Mouse (Mus musculus): ENCODE data around the gene Ubl5.
"Not testable (repeated sequence)": the region's sequence is repeated elsewhere in the genome, so short reads cannot be mapped to it uniquely, and the experiment has no call there.

The Ubl5 gene

DNA sequence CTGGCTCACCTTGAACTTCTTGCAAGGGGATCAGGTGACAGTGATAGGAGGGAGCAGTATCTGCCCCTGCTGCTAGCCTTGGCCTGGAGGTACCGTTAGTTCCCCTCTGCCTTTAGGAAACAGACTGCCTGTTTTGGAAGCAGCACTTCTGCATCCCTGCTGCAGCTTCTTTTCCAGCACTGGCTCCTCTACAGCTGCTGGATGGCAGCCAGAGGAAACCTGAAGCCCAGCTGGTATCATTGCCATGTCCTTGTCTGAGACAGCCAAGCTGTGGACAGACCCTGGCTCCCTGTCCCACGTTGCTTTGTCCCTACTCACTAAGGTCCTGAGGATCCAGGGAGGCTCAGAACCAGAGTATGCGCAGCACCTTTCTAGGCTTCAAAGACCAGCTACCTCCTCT is 14.9 kb downstream of the Ubl5 start:
- DNase-seq (ENCODE audit: low spot score): no peak

DNA sequence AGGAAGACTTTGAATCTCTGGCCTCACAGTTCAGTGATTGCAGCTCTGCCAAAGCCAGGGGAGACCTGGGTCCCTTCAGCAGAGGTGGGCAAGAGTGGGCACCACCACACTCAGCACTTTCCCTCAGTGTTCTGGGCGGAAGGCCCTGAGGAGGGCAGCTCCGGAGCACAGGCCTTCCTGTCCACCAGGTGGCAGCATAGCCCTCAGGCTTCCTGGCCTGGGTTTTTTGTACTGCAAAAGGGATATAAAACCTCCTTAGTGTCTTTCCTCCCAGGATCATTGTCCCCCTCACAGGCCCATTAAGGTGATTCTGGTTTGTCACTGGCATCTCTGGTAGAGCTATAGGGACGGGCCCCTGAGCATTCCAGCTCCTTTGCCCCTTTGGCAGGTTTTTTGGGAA is 19.6 kb downstream of the Ubl5 start:
- peak; percentile 64 for DNase-seq (ENCODE audit: low spot score)

DNA sequence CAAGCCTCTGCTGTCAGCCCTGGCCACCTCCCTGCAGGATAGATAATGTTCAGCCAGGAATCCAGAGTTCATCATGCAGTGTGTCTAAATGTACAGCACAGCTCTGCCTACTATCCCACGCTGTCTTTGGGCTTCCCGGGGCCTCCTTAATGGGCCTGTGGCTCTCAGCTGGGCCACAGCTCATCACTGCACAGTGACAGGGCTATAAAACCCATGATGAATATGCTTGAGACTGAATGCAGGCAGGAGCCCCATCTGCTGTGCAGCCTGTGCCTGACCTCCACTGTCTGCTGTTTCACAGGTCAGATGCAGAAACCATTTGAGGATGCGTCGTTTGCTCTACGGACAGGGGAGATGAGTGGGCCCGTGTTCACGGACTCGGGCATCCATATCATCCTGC is 20.2 kb downstream of the Ubl5 start:
- no peak for DNase-seq (ENCODE audit: low spot score)

DNA sequence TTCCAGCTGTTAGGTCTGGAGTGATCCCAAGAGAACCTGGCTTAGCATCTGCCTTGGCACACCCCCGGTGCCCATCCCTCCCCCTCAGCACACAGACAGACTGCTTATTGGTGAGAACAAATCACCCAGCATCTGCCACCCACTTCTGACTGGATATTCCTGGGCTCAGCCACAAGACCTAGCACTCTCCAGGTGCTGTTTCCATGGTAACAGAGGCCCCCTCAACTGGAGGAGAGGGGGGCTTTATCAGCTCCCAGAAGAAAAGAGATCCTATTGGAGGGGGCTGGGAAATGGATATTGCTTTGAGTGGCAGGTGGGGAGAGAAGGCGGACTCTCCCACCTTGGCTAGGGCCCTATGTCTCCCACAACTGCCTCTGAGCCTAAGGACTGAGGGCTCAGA is 21.3 kb downstream of the Ubl5 start:
- DNase-seq (ENCODE audit: low spot score): no peak

DNA sequence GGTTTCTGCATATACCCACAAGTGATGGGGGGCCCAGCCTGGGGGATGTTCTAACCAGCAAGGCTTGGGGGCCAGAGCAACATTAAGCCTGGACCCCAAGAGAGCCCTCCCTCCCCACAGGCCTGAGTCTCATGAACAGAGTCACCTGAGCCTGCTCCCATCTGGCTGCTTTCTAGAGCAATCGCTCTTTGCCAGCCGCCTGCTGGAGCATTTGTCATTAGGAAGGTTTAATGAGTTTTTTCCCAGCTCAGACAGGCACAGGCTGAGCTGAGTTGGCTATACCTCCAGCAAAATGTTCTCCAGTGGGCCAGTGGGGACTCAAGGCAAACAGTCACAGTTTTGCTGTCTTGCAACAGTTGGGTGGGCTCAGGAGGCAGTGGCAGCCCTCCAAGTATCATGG is 21.7 kb downstream of the Ubl5 start:
- DNase-seq (ENCODE audit: low spot score): no peak

DNA sequence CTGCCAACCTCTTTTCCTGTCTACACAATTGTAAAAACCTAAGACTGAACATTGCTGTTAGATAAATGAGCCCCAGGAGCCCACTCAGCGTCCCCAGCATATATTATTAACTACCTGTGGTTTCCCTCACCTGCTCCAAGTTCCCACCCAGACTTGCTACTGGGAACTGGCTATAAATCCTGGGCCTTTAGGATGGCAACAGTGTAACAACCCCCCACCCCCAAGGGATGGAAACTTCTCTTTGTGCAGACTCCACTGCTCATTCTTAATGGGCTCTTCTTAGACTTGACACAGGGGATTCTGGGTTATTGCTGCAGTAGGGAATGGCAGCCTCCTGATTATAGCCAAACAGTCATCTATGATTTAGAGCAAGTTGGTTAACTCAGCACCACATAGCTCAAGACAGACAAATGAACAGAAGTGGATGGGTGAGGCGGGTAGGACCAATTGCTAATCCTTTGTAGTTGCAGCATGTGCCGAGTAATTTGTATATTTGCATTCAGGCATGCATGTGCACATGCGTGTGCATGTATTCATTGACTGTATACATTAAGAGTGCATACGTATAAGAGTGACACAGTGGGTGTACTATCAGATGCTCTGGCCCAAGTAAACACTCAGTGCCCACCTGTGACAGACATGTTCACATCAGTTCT is 22.4 kb downstream of the Ubl5 start:
- no peak for DNase-seq (ENCODE audit: low spot score)

DNA sequence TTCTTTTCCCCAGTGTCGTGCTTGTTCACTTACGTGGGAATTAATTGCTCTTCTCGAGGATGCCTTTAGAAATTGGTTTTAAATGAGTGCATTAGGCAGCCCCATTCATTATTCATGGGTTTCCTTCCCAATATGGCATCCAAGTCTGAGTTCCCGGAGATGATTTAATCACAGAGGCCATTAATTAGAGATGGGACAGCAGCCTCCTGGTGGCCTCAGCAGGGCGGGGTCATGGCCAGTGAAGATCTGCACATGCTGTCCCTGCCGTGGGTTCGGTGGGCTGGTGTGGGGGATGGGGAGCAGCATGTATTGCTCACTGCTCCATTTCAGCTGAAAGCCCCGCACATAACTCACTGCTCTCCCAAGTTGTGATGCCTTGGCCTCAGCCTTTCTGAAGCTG is 23.2 kb downstream of the Ubl5 start:
- no peak for DNase-seq (ENCODE audit: low spot score)

DNA sequence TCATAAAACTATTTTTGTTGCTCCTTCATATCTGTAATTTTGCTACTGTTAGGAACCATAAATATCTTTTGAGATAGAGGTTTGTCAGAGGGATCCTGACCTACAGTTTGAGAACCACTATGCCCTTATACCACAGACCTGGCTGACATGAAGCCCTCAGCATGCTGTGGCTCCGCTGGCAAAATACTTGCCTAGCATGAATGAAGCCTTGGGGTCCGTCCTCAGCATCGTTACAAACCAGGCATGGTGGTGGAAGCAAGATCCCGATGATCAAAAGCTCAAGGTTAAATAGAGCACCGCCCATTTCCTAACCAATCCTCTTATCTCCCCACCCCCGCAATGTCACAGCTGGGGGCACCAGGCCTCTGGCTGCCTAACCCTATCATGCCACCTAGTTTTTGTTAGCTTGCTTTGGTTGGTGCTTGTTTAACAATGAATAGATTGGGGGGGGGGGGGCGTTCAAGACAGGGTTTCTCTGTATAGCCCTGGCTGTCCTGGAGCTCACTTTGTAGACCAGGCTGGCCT is 23.9 kb downstream of the Ubl5 start:
- no peak for DNase-seq (ENCODE audit: low spot score)

DNA sequence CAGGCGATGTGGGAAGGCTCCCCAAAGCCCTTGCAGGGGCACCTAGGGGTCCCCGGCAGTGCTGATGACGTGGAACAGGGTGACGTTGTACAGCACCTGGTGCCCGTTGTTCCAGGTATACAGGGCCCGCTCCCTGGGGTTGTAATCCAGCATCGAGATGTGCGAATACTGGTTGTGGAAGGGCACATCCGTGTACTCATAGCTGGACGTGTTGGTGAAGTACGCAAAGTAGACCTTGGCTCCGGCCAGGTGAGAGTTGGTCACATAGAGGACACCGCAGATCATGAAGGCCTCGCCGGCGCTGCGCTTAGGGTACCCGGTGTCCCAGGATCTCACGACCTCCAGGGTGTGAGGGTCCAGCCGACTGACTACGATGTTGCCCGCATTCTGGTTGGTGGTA is 25.4 kb downstream of the Ubl5 start:
- no peak for DNase-seq (ENCODE audit: low spot score)

DNA sequence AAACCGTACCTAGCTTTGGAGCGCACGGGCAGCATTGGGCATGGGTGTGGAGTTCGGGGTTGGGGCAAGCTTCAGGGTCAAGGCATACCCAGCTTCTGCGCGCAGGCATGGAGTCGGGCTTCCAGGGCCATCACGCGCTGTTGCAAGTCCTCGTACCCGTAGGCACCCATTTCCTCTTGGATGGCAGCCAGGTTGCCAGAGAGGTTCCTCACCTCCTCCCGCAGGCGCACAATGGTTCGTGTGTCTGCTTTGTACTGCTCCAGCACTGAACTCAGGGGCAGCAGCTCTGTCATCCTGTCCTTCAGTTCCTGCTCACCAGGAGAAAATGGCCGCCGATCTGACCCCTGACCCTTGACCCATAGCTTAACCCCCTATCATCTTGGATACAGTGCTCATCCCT is 29.4 kb downstream of the Ubl5 start:
- DNase-seq (ENCODE audit: low spot score): no peak

DNA sequence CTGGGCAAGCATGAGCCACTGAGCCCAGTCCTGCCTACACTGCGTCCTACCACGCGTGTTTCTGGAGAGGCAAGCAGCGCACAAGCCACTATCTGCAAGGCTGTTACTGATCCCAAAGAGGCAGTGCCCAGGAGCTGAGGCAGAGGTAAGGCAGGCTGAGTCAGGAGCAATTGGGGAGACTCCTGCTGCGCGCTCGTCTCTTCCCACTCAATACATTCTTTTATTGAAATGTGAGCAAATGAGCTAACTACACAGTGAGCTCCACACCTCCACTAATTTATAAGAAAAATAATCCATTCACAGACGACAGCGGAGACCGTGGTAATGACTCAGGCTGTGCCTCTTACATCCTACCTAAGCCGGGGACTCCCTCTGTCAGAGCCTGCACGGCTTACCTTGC is 35.2 kb downstream of the Ubl5 start:
- DNase-seq (ENCODE audit: low spot score): no peak

DNA sequence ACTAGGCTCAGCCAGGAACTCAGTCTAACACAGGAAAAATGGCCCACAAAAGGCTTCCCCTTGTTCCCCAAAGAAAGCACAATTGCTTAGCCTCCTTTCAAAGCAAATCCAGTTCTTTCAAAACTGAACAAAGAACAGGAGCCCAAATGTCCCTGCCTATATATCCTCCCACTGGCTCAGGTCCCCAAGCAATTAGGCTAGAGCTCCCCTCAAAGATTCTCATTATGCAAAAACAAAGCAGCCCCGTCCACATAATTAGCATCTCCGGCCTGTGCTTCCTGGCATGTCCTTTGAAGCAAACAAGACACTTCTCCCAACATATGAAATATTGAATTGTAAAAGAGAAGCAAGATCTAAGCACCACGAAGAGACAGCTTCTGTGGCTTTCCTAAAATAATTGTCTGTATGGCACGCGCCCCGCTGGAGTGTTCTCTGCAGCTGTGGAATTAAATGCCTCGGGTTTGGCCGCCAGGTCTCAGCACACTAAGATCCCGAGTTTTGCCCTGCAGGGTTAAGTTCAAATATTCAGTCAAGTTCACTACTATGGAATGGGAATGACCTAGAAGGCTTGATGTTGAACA is 37.8 kb downstream of the Ubl5 start:
- no peak for DNase-seq (ENCODE audit: low spot score)

DNA sequence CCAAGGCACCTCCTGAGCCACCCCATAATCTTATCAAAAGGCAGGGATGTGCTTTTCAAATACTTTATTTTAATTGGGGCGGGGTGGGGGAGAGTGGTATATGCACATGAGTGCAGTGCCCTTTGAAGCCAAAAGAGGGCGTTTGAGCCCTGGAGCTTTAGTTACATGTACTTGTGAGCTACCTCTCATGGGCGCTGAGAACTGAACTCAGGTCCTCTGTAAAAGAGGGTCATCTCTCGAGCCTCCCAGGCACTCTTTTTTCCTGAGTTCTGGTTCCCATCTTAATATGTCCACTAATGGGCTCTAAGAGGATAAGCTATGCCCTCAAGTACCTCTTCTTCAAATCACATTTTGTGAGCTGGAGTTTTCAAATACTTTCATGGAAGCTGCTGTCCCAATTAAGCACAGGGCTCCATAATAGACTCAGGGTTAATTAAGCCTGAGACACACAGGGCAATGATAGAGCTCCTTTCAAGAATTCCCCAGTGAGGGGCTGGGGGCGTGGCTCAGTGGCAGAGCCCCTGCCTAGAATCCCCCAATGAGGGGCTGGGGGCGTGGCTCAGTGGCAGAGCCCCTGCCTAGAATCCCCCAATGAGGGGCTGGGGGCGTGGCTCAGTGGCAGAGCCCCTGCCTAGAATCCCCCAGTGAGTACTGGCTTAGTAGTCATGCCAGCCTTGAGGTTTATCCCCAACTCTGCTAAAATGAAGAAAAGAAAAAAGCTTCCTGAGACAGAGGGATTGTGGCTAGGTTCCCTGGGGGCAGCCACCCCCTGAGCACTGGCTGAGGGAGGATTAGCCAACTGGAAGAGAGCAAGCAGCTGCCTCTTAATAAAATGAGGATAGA is 39.1 kb downstream of the Ubl5 start:
- no peak for DNase-seq (ENCODE audit: low spot score)

DNA sequence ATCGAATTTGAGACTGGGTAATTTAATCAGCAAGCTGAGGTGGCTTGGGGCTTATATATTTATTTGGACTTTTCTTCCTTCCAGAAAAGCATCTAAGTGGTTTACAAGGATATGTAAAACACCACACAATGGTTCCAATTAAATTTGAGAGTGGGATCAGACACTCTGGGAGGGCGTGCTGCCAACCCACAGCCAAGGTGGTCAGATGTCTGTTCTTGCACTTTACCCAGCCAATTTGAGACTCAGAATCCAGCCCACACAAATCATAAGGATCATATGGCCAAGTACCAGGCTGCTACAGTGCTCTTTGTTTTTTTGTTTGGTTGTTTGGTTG is 39.7 kb downstream of the Ubl5 start:
- DNase-seq (ENCODE audit: low spot score): no peak

DNA sequence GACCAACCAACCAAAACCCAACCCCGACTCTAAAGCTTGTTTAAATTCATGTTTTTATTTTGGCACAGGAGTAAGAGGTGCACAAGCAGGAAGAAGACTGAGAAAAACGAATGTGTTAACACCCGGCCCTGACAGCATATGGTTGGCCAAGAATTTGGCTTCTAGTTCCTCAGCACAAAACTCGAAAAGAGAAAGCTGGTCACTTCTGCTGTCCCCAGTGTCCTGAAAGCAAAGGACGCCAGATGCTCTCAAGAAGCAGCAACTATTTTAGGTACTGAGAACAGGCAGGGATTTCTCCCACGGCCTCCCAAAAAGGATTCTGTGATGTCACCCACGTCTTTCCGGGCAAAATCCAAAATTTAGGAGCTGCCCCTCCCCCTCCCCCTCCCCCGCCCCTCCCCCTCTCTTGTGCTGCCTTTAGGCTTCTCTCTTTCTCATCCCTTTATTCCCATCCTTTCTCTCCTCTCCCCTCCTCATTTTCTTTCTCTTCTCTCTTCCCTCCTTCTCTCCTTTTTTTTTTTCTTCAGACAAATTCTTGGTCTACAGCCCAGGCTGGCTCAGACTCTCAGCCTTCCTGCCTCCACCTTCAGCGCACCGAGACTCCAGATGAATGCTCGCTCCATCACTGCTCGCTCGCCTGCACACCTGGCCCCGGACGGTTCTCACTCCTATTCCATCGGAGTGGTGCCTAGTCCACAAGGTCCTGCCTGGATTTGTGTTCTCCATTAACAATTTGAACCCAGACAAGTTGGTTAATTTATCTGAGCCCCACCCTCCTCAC is 42.6 kb downstream of the Ubl5 start:
- no peak for DNase-seq (ENCODE audit: low spot score)

DNA sequence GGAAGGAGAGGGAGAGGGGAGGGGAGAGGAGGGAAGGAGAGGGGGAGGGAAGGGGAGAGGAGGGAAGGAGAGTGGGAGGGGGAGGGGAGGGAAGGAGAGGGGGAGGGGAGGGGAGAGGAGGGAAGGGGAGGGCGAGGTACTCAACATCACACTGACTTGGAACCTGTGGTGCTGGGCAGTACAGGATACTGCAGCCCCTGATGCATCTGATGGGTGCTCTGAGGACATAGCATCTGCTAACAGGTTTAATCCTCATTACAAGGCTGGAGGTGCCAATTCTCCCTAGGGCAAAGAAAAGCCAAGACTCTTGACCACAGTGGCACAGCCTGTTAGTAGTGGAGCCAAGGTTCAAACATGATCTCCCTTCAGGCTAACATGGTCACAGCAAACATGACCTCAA is 46.7 kb downstream of the Ubl5 start:
- DNase-seq (ENCODE audit: low spot score): no peak

DNA sequence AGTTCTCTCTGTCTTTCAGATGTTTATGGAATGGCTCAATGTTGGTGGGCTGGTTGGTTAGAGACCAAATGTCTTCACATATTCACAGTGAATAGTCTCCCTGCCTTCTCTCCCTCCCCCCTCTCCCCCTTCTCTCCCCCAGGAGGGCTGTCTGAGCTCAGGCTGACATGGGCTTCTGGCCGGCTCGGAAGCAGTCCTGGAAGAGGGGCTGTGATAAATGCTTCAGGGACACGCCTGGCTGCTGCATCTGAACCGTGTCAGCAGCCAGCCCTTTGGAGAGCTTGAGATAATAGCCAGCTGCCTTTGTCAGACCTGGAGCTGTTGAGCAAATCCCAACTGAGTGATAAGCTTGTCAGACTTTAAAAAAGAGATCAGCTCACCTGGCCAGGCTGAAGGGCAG is 47.2 kb downstream of the Ubl5 start:
- no peak for DNase-seq (ENCODE audit: low spot score)

DNA sequence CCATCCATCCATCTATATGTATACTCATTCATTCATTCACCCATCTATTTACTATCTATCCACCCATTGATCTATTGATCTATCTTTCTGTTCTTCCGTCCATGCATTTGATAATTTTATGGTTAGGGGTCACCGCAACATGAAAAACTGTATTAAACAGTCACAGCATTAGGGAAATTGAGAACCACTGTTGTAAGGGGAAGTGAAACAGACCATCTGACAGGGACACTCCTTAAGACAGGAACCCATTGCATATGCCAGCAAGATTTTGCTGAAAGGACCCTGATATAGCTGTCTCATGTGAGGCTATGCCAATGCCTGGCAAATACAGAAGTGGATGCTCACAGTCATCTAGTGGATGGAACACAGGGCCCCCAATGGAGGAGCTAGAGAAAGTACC is 47.8 kb downstream of the Ubl5 start:
- not testable (repeated sequence) for DNase-seq (ENCODE audit: low spot score)

DNA sequence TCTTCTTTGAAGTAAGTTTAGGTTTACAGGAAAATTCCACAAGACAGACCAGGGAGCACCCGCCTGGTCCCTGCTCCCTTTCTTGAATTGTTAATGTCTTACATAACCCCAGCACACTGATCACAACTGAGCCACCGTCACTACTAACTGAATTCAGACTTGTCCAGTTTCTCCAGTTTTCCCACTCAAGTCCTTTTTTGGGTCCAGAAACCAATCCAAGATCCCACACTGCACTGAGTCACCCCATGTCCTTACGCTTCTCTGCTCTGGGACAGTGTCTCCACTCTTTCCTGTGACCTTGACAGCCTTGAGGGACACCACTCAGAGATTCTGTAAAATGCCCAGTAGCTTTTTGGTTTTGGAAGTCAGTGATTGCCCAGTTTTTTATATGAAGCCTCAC is 50.2 kb downstream of the Ubl5 start:
- DNase-seq (ENCODE audit: low spot score): no peak

DNA sequence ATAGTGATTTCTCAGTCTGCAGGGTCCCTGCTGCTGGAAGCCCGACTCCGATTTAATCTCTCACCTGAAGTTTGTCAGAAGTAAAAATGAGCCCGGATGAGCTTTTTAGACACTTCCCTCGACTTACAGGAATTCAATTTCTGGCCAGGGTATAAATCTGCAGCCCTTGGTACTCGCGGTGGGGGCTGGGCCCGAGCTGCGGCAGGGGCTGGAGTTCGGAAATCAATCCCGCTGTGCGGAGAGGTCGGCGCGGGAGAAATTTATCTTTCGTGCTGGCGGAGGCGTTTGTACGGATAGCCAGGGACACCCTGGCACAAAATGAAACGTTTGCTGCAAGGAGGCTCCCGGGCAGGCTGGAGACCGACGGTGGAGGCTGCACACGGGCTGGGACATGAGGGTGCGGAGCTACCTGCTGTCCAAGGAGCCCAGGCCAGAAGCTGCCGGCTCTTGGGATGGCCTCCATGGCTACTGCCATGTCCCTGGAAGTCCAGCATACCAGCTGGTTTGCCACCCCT is 52.1 kb downstream of the Ubl5 start:
- DNase-seq (ENCODE audit: low spot score): no peak

DNA sequence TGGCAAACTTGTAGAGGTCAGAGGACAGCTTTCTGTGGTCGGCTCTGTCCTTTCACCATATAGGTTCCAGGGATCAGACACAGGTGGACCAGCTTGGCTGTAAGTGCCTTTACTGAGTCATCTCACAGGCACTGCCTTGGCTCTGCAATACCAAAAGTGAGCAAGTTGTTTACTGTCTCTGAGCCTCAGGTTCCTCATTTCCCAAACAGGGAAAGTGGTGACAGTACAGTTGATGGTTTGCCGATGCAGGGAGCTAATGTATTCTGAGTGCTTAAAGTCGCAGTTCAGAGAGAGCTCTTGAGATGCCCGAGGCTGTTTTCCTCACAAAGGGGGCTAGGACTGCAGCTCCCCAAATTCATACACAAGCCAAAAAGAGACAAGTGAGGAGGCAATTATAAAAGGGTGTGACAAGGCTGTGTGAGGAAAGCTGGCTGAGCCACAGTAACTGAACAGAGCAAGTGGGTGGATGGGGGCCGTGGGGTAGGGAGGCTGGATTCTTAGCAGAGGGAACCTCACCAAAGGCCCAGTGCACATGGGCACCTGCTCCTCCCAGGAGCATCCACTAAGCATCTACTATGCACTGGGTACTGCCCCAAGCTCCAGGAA is 53.5 kb downstream of the Ubl5 start:
- DNase-seq (ENCODE audit: low spot score): no peak
